Mouse (Mus musculus): ENCODE measurements at regions not wholly inside any gene's neighbourhood (a gene's known extent, or its start where the extent isn't known, plus 50 kb on each side); places are given as distances from the start of the nearest gene placed in this dataset.
A peak's percentile ranks its signal among the peaks of the same experiment; 100 is the strongest.

DNA sequence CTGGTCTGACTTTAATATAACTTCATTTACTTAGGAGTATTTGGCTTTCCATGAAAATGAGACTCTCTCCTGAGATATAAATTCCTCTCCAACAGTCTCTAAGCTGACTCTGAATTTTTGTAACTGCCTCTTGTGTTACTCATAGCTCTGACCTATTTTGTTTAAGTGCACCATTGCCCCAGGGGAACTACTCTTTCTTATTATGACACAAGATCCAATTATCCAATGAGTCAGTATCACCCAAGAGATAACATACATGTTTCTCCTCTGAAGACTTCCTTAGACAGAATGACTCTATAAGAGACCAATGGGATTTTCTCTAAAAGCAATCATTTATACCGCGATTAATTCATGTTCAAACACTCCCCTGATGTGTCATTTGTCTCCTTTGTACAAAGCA lies 586.9 kb downstream of the Epha4 start:
- Histone ChIP-seq H3K4me1 (peaks cover 7% of the 10 kb centered on the region; the same call in 1 of the 2 replicates), H3K9me3 (no peaks in the 10 kb centered on the region), H3K4me3 (no peak overlapping the region), H3K36me3 (replicated peaks) (no peaks in the 10 kb centered on the region), H3K27ac (no peak overlapping the region), H3K27me3 (ENCODE audit: poor library complexity, severe bottlenecking) (no peaks in the 10 kb centered on the region)
- 91% methylated on average over 2 of the region's 2 CpGs for WGBS
- DNase-seq (ENCODE audit: extremely low spot score, low spot score), result no peak

DNA sequence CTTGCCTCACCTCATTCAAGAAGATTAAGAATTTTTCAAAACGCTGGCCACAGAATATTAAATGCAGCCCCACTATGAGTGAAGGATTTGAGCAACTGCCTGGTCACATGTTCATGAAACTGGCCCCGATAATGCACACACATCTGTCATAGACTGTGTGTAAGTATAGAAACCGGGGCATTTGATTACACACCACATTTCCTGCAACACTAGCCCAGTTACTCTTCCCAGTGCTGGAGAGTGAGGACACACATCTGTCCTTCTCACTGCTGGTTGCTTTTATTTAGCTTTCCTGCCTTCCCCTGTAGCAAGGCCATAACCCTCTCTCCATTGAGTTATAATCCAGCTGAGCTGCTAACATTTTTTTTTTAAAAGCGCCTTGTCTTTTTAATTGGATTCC lies 581.4 kb downstream of the Epha4 start:
- no peak for DNase-seq (ENCODE audit: extremely low spot score, low spot score)
- Histone ChIP-seq H3K9me3 (no peaks in the 10 kb centered on the region), H3K4me1 (0 out of 2 replicates have a peak, but pooled peaks cover 3% of the 10 kb centered on the region), H3K27me3 (ENCODE audit: poor library complexity, severe bottlenecking) (no peaks in the 10 kb centered on the region), H3K4me3 (no peak overlapping the region), H3K36me3 (replicated peaks) (no peaks in the 10 kb centered on the region), H3K27ac (no peak overlapping the region)
- WGBS, result 85% methylated on average over 4 of the region's 4 CpGs

DNA sequence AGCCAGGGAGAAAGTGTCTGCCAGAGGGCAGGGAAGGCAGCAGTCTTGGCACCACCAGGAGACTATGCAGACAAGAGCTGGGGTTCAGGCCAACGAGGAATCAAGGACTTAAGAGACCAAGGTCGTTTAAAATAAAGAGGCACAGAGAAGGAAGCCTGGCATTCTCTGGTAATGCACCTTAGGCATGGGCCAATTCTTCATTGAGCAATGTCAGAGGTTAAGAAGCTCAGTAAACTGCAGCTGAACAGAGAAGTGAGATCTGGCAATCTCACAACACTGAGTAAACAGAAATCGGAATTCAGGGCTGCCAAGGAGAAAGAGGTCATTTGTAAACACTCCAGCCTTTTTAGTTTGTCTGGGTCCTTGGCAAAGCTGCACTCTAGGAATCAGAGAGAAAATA lies 572.2 kb downstream of the Epha4 start:
- H3K27me3 ChIP-seq (ENCODE audit: poor library complexity, severe bottlenecking), result no peaks in the 10 kb centered on the region
- H3K36me3 ChIP-seq (replicated peaks), result no peaks in the 10 kb centered on the region
- DNase-seq (ENCODE audit: extremely low spot score, low spot score), result no peak
- H3K4me1 ChIP-seq, result no peaks in the 10 kb centered on the region
- no peaks in the 10 kb centered on the region for H3K9me3 ChIP-seq
- no peak overlapping the region for H3K4me3 ChIP-seq
- no peak overlapping the region for H3K27ac ChIP-seq
- WGBS, result 62% methylated on average over 3 of the region's 3 CpGs

DNA sequence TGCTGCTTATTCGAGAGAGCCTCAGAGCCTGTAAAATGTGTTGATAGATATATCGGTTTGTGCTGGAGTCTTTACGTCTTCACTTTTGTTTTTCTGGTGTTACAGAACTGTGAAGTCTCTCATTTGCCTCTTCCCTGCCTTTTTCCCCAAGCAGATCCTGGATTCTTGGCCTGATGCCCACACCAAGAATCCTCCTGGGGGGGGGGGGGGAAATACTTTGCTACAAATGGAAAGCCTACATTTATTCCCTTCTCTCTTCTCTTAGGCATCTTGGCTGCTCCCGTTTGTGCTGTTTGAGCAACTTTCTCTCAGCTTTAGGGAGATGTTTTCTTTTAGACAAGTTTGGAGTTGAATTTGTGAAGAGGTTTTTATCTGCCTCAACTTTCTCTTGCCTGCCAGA lies 570.8 kb downstream of the Epha4 start:
- WGBS, result 96% methylated on average over 4 of the region's 4 CpGs
- DNase-seq (ENCODE audit: extremely low spot score, low spot score), result no peak

DNA sequence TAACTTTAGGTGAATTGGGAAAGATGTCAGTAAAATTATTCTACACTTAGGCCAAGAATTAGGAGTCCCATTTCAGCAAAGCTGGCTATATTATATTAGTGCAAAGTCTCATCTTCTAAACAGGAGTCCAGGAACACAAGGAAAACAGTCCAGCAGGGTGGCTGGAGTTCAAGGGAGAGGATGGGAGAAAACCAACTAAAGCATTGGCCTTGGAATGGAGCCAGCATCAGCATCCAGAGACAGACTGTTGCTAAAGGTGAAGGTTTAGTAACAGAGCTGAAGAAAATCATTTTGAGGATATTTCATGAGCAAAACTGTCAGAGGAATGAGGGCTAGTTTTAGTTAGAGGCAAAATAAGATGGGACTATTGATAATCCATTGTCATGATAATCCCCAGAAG lies 559.9 kb downstream of the Epha4 start:
- Histone ChIP-seq H3K27ac (no peak overlapping the region), H3K4me3 (no peak overlapping the region), H3K36me3 (replicated peaks) (no peaks in the 10 kb centered on the region), H3K27me3 (ENCODE audit: poor library complexity, severe bottlenecking) (no peaks in the 10 kb centered on the region), H3K4me1 (no peaks in the 10 kb centered on the region), H3K9me3 (no peaks in the 10 kb centered on the region)
- DNase-seq (ENCODE audit: extremely low spot score, low spot score), result no peak

More for the DNA sequence above, 570.8 kb downstream of the Epha4 start:
- no peaks in the 10 kb centered on the region for H3K36me3 ChIP-seq (replicated peaks)
- H3K27ac ChIP-seq, result no peak overlapping the region
- no peaks in the 10 kb centered on the region for H3K9me3 ChIP-seq
- H3K4me1 ChIP-seq, result no peaks in the 10 kb centered on the region
- H3K27me3 ChIP-seq (ENCODE audit: poor library complexity, severe bottlenecking), result no peaks in the 10 kb centered on the region
- H3K4me3 ChIP-seq, result no peak overlapping the region

DNA sequence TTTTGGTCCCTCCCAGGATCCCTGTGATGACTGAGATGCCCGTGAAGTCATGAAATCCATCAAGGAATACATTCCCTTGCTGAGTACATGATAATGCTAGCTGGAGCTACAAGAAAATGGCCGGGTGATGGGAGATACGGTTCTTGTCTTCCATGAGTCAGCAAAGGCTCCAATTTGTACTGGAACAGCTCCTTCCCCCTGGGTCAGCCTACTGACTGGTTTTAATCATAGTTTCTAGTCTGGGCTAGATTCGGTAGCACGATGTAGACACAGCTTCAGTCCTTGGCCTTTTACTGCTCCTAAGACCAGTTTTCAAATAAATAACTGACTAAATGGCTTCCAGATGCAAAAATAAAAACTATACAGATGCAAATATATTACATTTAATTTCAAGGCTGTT lies 557.5 kb downstream of the Epha4 start:
- no peak for DNase-seq (ENCODE audit: extremely low spot score, low spot score)
- H3K27me3 ChIP-seq (ENCODE audit: poor library complexity, severe bottlenecking), result no peaks in the 10 kb centered on the region
- H3K4me3 ChIP-seq, result no peak overlapping the region
- H3K4me1 ChIP-seq, result no peaks in the 10 kb centered on the region
- no peak overlapping the region for H3K27ac ChIP-seq
- H3K9me3 ChIP-seq, result no peaks in the 10 kb centered on the region
- WGBS, result 83% methylated on average over 5 of the region's 5 CpGs
- no peaks in the 10 kb centered on the region for H3K36me3 ChIP-seq (replicated peaks)

DNA sequence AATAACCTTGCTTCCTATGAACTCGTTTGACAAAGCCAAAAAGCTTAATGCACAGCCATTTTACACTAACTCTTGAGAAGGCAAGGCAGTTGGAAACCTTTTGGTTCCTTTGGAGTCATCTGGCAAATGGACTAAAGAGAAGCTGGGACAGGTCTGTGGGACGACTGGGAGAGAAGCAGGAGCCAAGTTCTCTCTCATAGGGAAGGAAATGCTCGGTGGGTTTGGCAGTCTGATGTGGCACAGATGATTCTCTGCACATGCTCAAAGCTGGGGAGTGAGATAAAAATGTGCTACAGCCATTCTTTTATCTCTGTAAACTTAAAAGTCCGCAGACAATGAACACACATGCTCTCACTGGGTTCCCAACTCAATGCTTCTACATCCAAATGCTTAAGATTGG lies 556.2 kb downstream of the Epha4 start:
- Histone ChIP-seq H3K36me3 (replicated peaks) (no peaks in the 10 kb centered on the region), H3K9me3 (no peaks in the 10 kb centered on the region), H3K4me1 (no peaks in the 10 kb centered on the region), H3K27me3 (ENCODE audit: poor library complexity, severe bottlenecking) (no peaks in the 10 kb centered on the region), H3K4me3 (no peak overlapping the region), H3K27ac (no peak overlapping the region)
- DNase-seq (ENCODE audit: extremely low spot score, low spot score), result no peak
- 83% methylated on average over 4 of the region's 4 CpGs for WGBS

DNA sequence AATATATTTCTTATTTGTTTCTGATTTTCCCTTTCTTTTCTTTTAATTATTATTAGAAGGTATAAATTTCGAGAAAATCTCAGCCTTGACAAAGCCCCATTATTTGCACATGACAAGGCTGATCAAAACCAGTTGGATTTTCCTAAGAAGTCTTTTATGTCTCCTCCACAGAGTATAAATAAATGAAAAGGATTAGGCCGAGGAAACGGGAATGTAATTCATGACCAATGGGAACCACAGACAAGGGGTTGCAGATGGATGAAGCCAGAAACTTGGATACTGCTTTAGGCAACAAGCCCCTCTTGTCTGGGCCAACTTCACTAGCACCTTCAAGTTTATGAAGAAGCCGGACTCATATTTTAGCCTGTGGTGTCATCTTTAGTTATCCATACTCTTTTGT lies 542.4 kb downstream of the Epha4 start:
- H3K4me1 ChIP-seq, result peaks cover 31% of the 10 kb centered on the region
- no peaks in the 10 kb centered on the region for H3K36me3 ChIP-seq (replicated peaks)
- no peaks in the 10 kb centered on the region for H3K9me3 ChIP-seq
- H3K4me3 ChIP-seq, result no peak overlapping the region
- 26% methylated on average over 4 of the region's 4 CpGs for WGBS
- H3K27ac ChIP-seq, result no peak overlapping the region
- no peak for DNase-seq (ENCODE audit: extremely low spot score, low spot score)
- H3K27me3 ChIP-seq (ENCODE audit: poor library complexity, severe bottlenecking), result no peaks in the 10 kb centered on the region

DNA sequence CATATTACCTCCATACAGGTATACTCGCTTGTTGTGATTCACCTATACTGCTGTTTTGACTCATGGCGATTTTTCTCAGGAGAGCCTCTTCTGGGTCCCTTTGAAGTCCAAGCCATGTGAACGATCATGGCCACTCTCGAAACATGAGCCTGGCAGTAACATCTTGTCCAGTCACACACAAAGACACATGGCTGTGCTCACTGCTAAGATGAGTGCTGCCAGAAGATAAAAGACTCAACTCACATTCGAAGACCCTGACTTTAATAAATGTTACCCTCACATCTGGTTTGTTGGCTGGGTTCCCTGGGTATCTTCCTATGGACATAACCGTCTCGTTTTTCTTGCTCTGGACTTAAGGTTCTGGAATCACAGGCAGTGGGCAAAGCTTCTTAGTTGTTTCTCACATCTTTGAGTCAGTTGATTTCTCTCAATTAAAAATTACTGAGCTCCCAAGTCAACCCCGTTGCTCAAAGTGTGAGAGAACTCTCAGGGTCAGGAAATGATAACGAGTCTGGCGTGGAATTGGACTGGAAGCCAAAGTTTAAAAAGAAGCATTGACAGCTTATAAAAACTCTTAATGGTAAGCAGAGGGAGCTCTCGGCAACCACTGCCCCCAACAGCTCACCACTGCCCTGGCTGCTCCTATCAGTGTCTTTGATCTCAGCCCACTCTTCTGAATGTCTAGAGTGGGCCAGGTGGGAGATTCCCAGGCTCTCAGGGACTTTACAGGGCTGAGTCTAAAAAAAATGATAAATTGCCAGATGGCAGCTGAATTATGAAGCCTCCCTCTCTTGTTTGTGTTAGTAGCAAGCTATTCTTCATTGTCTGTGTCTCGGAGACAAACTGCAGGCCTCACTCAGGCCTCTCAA lies 539.6 kb downstream of the Epha4 start:
- Histone ChIP-seq H3K27ac (peak overlapping the region; percentile 21; the same call in 1 of the 2 replicates), H3K4me3 (no peak overlapping the region), H3K36me3 (replicated peaks) (no peaks in the 10 kb centered on the region), H3K27me3 (ENCODE audit: poor library complexity, severe bottlenecking) (no peaks in the 10 kb centered on the region), H3K4me1 (peaks cover 31% of the 10 kb centered on the region), H3K9me3 (no peaks in the 10 kb centered on the region)
- DNase-seq (ENCODE audit: extremely low spot score, low spot score), result no peak
- WGBS, result 77% methylated on average over 12 of the region's 12 CpGs

DNA sequence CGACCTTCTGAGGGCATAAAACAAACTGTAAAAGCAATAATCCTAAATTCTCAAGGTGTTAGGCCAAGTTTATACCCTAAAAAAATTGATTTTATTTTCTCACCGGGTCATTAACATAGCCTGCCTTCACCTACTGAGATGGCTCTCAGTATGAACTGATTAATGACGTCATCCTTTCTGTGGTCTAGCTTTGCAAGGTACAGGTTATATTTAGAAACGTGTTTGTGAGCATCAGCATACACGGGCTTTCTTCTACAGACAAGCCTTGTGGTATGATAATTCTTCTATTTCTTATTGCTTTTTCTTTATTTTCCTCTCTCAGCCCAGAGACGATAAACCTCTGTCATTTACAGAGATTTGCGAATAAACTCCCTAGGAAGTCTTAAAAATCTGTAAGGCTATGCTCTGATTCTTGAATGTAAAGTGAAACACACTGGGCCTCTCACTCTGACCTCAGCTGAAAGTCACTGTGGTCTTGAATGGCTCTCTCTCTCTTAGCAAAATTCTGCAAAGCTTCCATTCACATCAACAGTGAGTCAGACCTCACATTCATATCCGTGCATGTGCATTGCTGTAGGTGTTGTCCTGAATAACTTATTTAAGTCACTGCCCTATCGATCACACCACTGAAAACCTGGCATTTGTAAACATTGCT lies 534.3 kb downstream of the Epha4 start:
- 93% methylated on average over 9 of the region's 9 CpGs for WGBS
- peaks cover 6% of the 10 kb centered on the region for H3K4me1 ChIP-seq
- no peaks in the 10 kb centered on the region for H3K27me3 ChIP-seq (ENCODE audit: poor library complexity, severe bottlenecking)
- no peaks in the 10 kb centered on the region for H3K9me3 ChIP-seq
- H3K4me3 ChIP-seq, result no peak overlapping the region
- H3K36me3 ChIP-seq (replicated peaks), result no peaks in the 10 kb centered on the region
- DNase-seq (ENCODE audit: extremely low spot score, low spot score), result no peak
- H3K27ac ChIP-seq, result no peak overlapping the region

DNA sequence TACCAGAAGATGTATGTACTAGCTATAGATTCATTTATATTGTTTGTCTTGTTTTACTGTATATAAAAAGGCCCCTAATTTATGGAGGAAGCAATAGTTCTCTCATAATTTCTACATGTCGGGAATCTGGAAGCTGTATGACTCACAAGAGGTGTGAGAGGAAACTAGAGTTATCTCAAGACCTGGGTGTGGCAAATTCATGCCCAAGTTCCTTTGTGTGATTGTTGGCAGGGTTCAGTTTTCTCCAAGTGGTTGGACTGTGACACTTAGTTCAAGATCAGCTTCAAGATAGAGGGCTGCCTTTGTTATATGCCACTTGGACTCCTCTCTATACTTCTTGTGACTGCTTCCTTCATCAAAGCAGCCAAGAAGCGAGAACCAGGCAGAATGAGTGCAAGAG lies 521.1 kb downstream of the Epha4 start:
- DNase-seq (ENCODE audit: extremely low spot score, low spot score), result no peak
- H3K27me3 ChIP-seq (ENCODE audit: poor library complexity, severe bottlenecking), result no peaks in the 10 kb centered on the region
- H3K4me3 ChIP-seq, result no peak overlapping the region
- H3K36me3 ChIP-seq (replicated peaks), result no peaks in the 10 kb centered on the region
- WGBS, result 86% methylated on average over 2 of the region's 2 CpGs
- H3K9me3 ChIP-seq, result no peaks in the 10 kb centered on the region
- no peaks in the 10 kb centered on the region for H3K4me1 ChIP-seq
- no peak overlapping the region for H3K27ac ChIP-seq

DNA sequence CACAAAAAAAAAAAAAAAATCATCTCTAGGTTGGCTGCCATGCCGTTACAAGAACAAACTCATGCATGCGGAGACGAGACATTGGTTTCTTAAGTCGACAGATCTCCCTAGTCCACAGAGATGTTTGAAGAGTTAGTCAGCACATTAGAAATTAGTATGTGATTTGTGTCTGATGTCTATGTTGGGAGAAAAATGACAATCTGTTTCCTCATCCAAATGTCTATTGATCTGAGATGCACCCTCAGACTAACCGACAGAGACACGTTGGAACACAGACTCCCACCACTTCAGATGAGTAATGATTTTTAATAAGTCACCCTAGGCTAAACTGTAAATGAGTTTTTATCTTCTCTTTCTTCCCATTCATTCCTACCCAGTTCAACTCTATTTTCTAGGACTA lies 506.9 kb downstream of the Epha4 start:
- Histone ChIP-seq H3K27me3 (ENCODE audit: poor library complexity, severe bottlenecking) (no peaks in the 10 kb centered on the region), H3K4me1 (peaks cover 10% of the 10 kb centered on the region; the same call in 1 of the 2 replicates), H3K27ac (no peak overlapping the region), H3K4me3 (no peak overlapping the region), H3K9me3 (no peaks in the 10 kb centered on the region), H3K36me3 (replicated peaks) (no peaks in the 10 kb centered on the region)
- 95% methylated on average over 6 of the region's 6 CpGs for WGBS
- DNase-seq (ENCODE audit: extremely low spot score, low spot score), result no peak

DNA sequence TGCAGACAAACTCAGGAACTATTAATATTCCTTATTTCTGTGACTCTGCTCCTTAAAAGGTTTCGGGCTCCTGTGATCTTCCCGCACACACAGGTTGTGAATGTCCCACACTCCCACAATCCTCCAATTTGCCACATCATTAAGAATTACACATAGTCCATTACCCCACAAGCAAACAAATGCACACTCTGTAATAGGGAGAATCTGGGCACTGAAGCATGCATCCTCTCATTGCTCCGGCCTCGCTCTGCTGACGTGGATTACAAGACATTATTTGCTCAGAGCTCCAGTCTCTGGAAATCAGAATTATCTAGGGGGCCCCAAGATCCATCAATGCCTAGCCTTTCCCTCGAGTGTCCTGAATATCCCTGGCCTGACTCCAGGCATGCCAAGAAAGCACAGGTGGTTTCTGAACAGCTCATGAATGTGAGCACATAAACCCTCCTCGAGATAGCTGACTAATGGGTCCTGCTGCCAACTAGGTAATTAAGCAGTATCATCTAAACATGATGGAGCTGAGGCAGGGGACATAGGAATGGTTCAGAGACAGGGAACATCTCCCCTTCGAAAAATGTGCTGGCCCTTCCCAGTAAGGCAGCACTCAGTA lies 504.2 kb downstream of the Epha4 start:
- H3K9me3 ChIP-seq, result no peaks in the 10 kb centered on the region
- H3K36me3 ChIP-seq (replicated peaks), result no peaks in the 10 kb centered on the region
- H3K27ac ChIP-seq, result no peak overlapping the region
- 65% methylated on average over 8 of the region's 8 CpGs for WGBS
- peaks cover 10% of the 10 kb centered on the region; the same call in 1 of the 2 replicates for H3K4me1 ChIP-seq
- DNase-seq (ENCODE audit: extremely low spot score, low spot score), result no peak
- no peaks in the 10 kb centered on the region for H3K27me3 ChIP-seq (ENCODE audit: poor library complexity, severe bottlenecking)
- H3K4me3 ChIP-seq, result no peak overlapping the region

Measured in forebrain, embryonic 10.5 days (tissue).